Mouse (Mus musculus) stomach, postnatal 0 days (tissue): ENCODE results near the gene Ccm2. TPM values are rescaled to one million over a fixed set of nuclear protein-coding genes. Genes with fewer than 3 reads are reported as not detected.

ENCODE experiments used
- ATAC-seq: fragments of 200-750 bp; cut with Nextera tagmentation; 2 replicates; pipeline ENCODE4 v1.8.0; 2017; ENCODE audit not compliant: low FRiP score, low TSS enrichment
- DNase-seq: peaks from one replicate; pipeline ENCODE4 v3.0.0-alpha.2; 2016; ENCODE audit warnings: low spot score
- H3K27ac ChIP-seq: fragments of 300-500 bp; sonication (generic); replicated peaks from 2 replicates; pipeline ENCODE4 v1.5.1; 2014; ENCODE audit warnings: mild to moderate bottlenecking, control low read depth
- H3K27me3 ChIP-seq: fragments of 300-500 bp; sonication (generic); 2 replicates; pipeline ENCODE4 v1.6.1; 2014; ENCODE audit warnings: low read length; ENCODE audit not compliant: control insufficient read depth, insufficient read depth
- H3K36me3 ChIP-seq: fragments of 300-500 bp; sonication (generic); 2 replicates; pipeline ENCODE4 v1.6.1; 2014; ENCODE audit warnings: low read length, mixed read lengths; ENCODE audit not compliant: control insufficient read depth, insufficient read depth
- H3K4me1 ChIP-seq: fragments of 300-500 bp; sonication (generic); replicated peaks from 2 replicates; pipeline ENCODE4 v1.6.1; 2014; ENCODE audit warnings: antibody characterized with exemption; ENCODE audit not compliant: control insufficient read depth, insufficient read depth
- H3K4me2 ChIP-seq: fragments of 300-500 bp; sonication (generic); replicated peaks from 2 replicates; pipeline ENCODE4 v1.6.1; 2014; ENCODE audit warnings: low read depth, mild to moderate bottlenecking, control low read depth, moderate library complexity
- H3K4me3 ChIP-seq: fragments of 300-500 bp; sonication (generic); 2 replicates; pipeline ENCODE4 v1.5.1; 2014; ENCODE audit warnings: low read depth, low read length, control low read depth
- H3K9ac ChIP-seq: fragments of 300-500 bp; sonication (generic); 2 replicates; pipeline ENCODE4 v1.6.1; 2014; ENCODE audit warnings: mild to moderate bottlenecking, low read length, control low read depth, mixed read lengths
- H3K9me3 ChIP-seq: fragments of 300-500 bp; sonication (generic); 2 replicates; pipeline ENCODE4 v1.6.1; 2016; ENCODE audit warnings: low read length; ENCODE audit not compliant: control insufficient read depth
- CTCF ChIP-seq: IDR thresholded peaks from 2 replicates; pipeline ENCODE4 v1.5.1; 2016; ENCODE audit warnings: antibody characterized with exemption, low read depth, mild to moderate bottlenecking, moderate library complexity
- EP300 ChIP-seq: optimal IDR thresholded peaks from 2 replicates; pipeline ENCODE3; 2016; ENCODE audit warnings: antibody characterized with exemption
- WGBS: fragments of 180-500 bp; shearing (Covaris S2); extraction: QIAGEN DNeasy Blood & Tissue Kit; methylation state at CpG from one replicate; pipeline ENCODE4 v1.1.7; 2014; 5-methylcytosine and 5-hydroxymethylcytosine counted together
- polyA plus RNA-seq: library from polyadenylated mRNA; unstranded; fragments of >200 nt; fragmentation: Nextera tagmentation; extraction: Ambion mirVana; gene quantifications from 2 replicates; pipeline ENCODE4 v1.2.1, GENCODE M21; 2015

Ccm2 gene
- polyA plus RNA-seq, 1 experiment from 2014 or later = 45.7 TPM

GRCm38 (mm10) chr11:6596616-6597015 is 49.9 kb downstream of the Ccm2 start:
- peaks cover 26% of the 10 kb centered on the region for H3K36me3 ChIP-seq
- whole genome bisulfite sequencing = 74% methylated on average over 3 of the region's 3 CpGs
- H3K4me2 ChIP-seq = no peak overlapping the region

GRCm38 (mm10) chr11:6597523-6597922 is 50.8 kb downstream of the Ccm2 start:
- WGBS = 72% methylated on average over 7 of the region's 7 CpGs
- no peaks in the 10 kb centered on the region for H3K27me3 ChIP-seq
- peaks cover 22% of the 10 kb centered on the region for H3K36me3 ChIP-seq
- no peaks in the 10 kb centered on the region for H3K9me3 ChIP-seq
- H3K4me1 ChIP-seq = no peaks in the 10 kb centered on the region
- TF ChIP-seq CTCF (no peak), EP300 (no peak)
- no peak for DNase-seq
- H3K4me2 ChIP-seq = no peak overlapping the region
- H3K9ac ChIP-seq = no peak overlapping the region
- ATAC-seq = no peak
- H3K27ac ChIP-seq = no peak overlapping the region
- H3K4me3 ChIP-seq = no peak overlapping the region

More at GRCm38 (mm10) chr11:6596616-6597015, 49.9 kb downstream of the Ccm2 start:
- TF ChIP-seq CTCF (no peak), EP300 (no peak)
- no peak for DNase-seq
- no peak for ATAC-seq
- H3K9me3 ChIP-seq = no peaks in the 10 kb centered on the region
- no peaks in the 10 kb centered on the region for H3K27me3 ChIP-seq
- H3K4me1 ChIP-seq = no peaks in the 10 kb centered on the region
- H3K9ac ChIP-seq = no peak overlapping the region
- no peak overlapping the region for H3K27ac ChIP-seq
- no peak overlapping the region for H3K4me3 ChIP-seq

- TF ChIP-seq CTCF (no peak), EP300 (no peak)
- H3K4me3 ChIP-seq = no peak overlapping the region
- H3K4me2 ChIP-seq = no peak overlapping the region; the same call in 1 of the 2 replicates
- H3K36me3 ChIP-seq = peaks cover 19% of the 10 kb centered on the region
- H3K4me1 ChIP-seq = no peaks in the 10 kb centered on the region
- no peak for DNase-seq
- H3K9me3 ChIP-seq = no peaks in the 10 kb centered on the region
- ATAC-seq = no peak
- WGBS = 52% methylated on average over 19 of the region's 19 CpGs
- H3K27ac ChIP-seq = 0 out of 2 replicates have a peak overlapping the region, but pooled peaks have one; percentile 9
- no peaks in the 10 kb centered on the region for H3K27me3 ChIP-seq
- no peak overlapping the region for H3K9ac ChIP-seq
Observed at GRCm38 (mm10) chr11:6598191-6598889, 51.7 kb downstream of the Ccm2 start.

GRCm38 (mm10) chr11:6599011-6599681 is 52.5 kb downstream of the Ccm2 start:
- no peak for DNase-seq
- ATAC-seq = no peak
- Histone ChIP-seq H3K27ac (no peak overlapping the region), H3K27me3 (no peaks in the 10 kb centered on the region), H3K4me2 (no peak overlapping the region; the same call in 1 of the 2 replicates), H3K36me3 (peaks cover 15% of the 10 kb centered on the region), H3K9me3 (no peaks in the 10 kb centered on the region), H3K9ac (no peak overlapping the region), H3K4me3 (no peak overlapping the region), H3K4me1 (no peaks in the 10 kb centered on the region)
- TF ChIP-seq CTCF (no peak), EP300 (no peak)
- 31% methylated on average over 24 of the region's 27 CpGs for WGBS

GRCm38 (mm10) chr11:6599831-6600230 is 53.1 kb downstream of the Ccm2 start:
- ATAC-seq (no peak), DNase-seq (no peak)
- no peaks in the 10 kb centered on the region for H3K4me1 ChIP-seq
- TF ChIP-seq CTCF (no peak), EP300 (no peak)
- H3K27ac ChIP-seq = no peak overlapping the region
- 86% methylated on average over 6 of the region's 6 CpGs for WGBS
- no peak overlapping the region for H3K9ac ChIP-seq
- H3K9me3 ChIP-seq = no peaks in the 10 kb centered on the region
- no peak overlapping the region for H3K4me3 ChIP-seq
- H3K27me3 ChIP-seq = no peaks in the 10 kb centered on the region
- H3K4me2 ChIP-seq = no peak overlapping the region
- H3K36me3 ChIP-seq = peaks cover 9% of the 10 kb centered on the region

GRCm38 (mm10) chr11:6600284-6600944 is 53.7 kb downstream of the Ccm2 start:
- Histone ChIP-seq H3K9ac (no peak overlapping the region), H3K4me1 (no peaks in the 10 kb centered on the region), H3K27me3 (no peaks in the 10 kb centered on the region), H3K9me3 (no peaks in the 10 kb centered on the region), H3K36me3 (peaks cover 4% of the 10 kb centered on the region), H3K27ac (no peak overlapping the region), H3K4me2 (no peak overlapping the region), H3K4me3 (no peak overlapping the region)
- TF ChIP-seq EP300 (no peak), CTCF (no peak)
- no peak for ATAC-seq
- DNase-seq = no peak
- WGBS = 79% methylated on average over 8 of the region's 8 CpGs
